Mouse (Mus musculus) MEL (cell line): Measurements from ENCODE around the gene Letm1. TPM values are rescaled to one million over a fixed set of nuclear protein-coding genes. Genes with fewer than 3 reads are reported as not detected.

Experiments used
- DNase-seq: peaks from one replicate; pipeline ENCODE4 v3.0.0; 2011; ENCODE audit warnings: low read depth, low spot score
- H3K27ac ChIP-seq: 2 replicates; pipeline ENCODE4 v1.5.1; 2012; ENCODE audit warnings: low read depth, mild to moderate bottlenecking, control low read depth, low read length, moderate library complexity; ENCODE audit not compliant: control insufficient read depth
- H3K27me3 ChIP-seq, 2 experiments: fragments of 150-350 bp in 1 of 2; sonication (generic) in 1 of 2; 2 replicates each; pipeline ENCODE4 v1.6.1; 2012; ENCODE audit warnings: low read length in 2 of 2, mild to moderate bottlenecking in 2 of 2, improper control_type of control experiment in 1 of 2, moderate library complexity in 1 of 2; ENCODE audit not compliant: insufficient read depth in 2 of 2, control insufficient read depth in 1 of 2
- H3K36me3 ChIP-seq, 2 experiments: 2 replicates each; pipeline ENCODE4 v1.6.1; 2012 to 2014; ENCODE audit warnings: low read length in 2 of 2, improper control_type of control experiment in 1 of 2, inconsistent platforms in 1 of 2, mild to moderate bottlenecking in 1 of 2; ENCODE audit not compliant: insufficient read depth in 2 of 2, control insufficient read depth in 1 of 2
- H3K4me1 ChIP-seq, 2 experiments: fragments of 150-350 bp in 1 of 2; sonication (generic) in 1 of 2; 2 replicates each; pipeline ENCODE4 v1.6.1; 2012; ENCODE audit warnings: low read length in 2 of 2, improper control_type of control experiment in 1 of 2, mild to moderate bottlenecking in 1 of 2; ENCODE audit not compliant: insufficient read depth in 2 of 2, control insufficient read depth in 1 of 2
- H3K4me3 ChIP-seq, 2 experiments: fragments of 150-350 bp in 1 of 2; sonication (generic) in 1 of 2; 2 replicates each; pipeline ENCODE4 v1.5.1; 2012; ENCODE audit warnings: low read depth in 2 of 2, low read length in 2 of 2, mild to moderate bottlenecking in 2 of 2, moderate library complexity in 2 of 2, control low read depth in 1 of 2, improper control_type of control experiment in 1 of 2; ENCODE audit not compliant: control insufficient read depth in 1 of 2, insufficient read depth in 1 of 2
- H3K79me2 ChIP-seq: 2 replicates; pipeline ENCODE4 v1.6.1; 2012; ENCODE audit warnings: mild to moderate bottlenecking, low read length, moderate library complexity; ENCODE audit not compliant: control insufficient read depth, poor library complexity, insufficient read depth
- H3K9ac ChIP-seq: 2 replicates; pipeline ENCODE4 v1.6.1; 2012; ENCODE audit warnings: low read depth, mild to moderate bottlenecking, control low read depth, low read length, moderate library complexity; ENCODE audit not compliant: control insufficient read depth, poor library complexity, severe bottlenecking
- H3K9me3 ChIP-seq: fragments of 150-350 bp; sonication (generic); replicated peaks from 2 replicates; pipeline ENCODE4 v1.6.1; 2012; ENCODE audit warnings: mild to moderate bottlenecking, low read length, improper control_type of control experiment, moderate library complexity; ENCODE audit not compliant: insufficient read depth
- CHD1 ChIP-seq: IDR thresholded peaks from 2 replicates; pipeline ENCODE4 v1.6.1; 2012; ENCODE audit warnings: low read depth, mild to moderate bottlenecking, inconsistent platforms, low read length, improper control_type of control experiment
- E2F4 ChIP-seq: IDR thresholded peaks from 2 replicates; pipeline ENCODE4 v1.6.1; 2011; ENCODE audit warnings: low read depth, low read length, improper control_type of control experiment, borderline replicate concordance
- ETS1 ChIP-seq: IDR thresholded peaks from 2 replicates; pipeline ENCODE4 v1.6.1; 2012; ENCODE audit warnings: low read depth, mild to moderate bottlenecking, inconsistent platforms, low read length, improper control_type of control experiment, moderate library complexity
- GATA1 ChIP-seq: IDR thresholded peaks from 2 replicates; pipeline ENCODE4 v1.6.1; 2011; ENCODE audit warnings: low read depth, low read length, improper control_type of control experiment
- HCFC1 ChIP-seq: IDR thresholded peaks from 2 replicates; pipeline ENCODE4 v1.6.1; 2012; ENCODE audit warnings: low read depth, mild to moderate bottlenecking, inconsistent platforms, low read length, improper control_type of control experiment, moderate library complexity
- KAT2A ChIP-seq: conservative IDR thresholded peaks from 2 replicates; pipeline ENCODE4 v1.6.1; 2012; ENCODE audit warnings: low read depth, low read length, improper control_type of control experiment, inconsistent platforms
- MAX ChIP-seq: IDR thresholded peaks from 2 replicates; pipeline ENCODE4 v1.6.1; 2011; ENCODE audit warnings: low read length, improper control_type of control experiment
- MAZ ChIP-seq: IDR thresholded peaks from 2 replicates; pipeline ENCODE4 v1.6.1; 2012; ENCODE audit warnings: low read depth, mild to moderate bottlenecking, inconsistent platforms, low read length, improper control_type of control experiment
- MXI1 ChIP-seq: IDR thresholded peaks from 2 replicates; pipeline ENCODE4 v1.6.1; 2011; ENCODE audit warnings: mild to moderate bottlenecking, low read depth, low read length, improper control_type of control experiment
- MYC ChIP-seq: IDR thresholded peaks from 2 replicates; pipeline ENCODE4 v1.6.1; 2011; ENCODE audit warnings: low read depth, mild to moderate bottlenecking, low read length, improper control_type of control experiment, moderate library complexity
- NELFE ChIP-seq: IDR thresholded peaks from 2 replicates; pipeline ENCODE4 v1.6.1; 2011; ENCODE audit warnings: low read depth, low read length, improper control_type of control experiment
- NRF1 ChIP-seq: IDR thresholded peaks from 2 replicates; pipeline ENCODE4 v1.6.1; 2014; ENCODE audit warnings: low read depth, mild to moderate bottlenecking, inconsistent platforms, low read length, improper control_type of control experiment, moderate library complexity; ENCODE audit not compliant: poor library complexity, insufficient read depth, severe bottlenecking
- POLR2A ChIP-seq, 2 experiments: IDR thresholded peaks; 2 replicates each; pipeline ENCODE4 v1.6.1; 2011 to 2012; ENCODE audit warnings: low read length in 2 of 2, mild to moderate bottlenecking in 2 of 2, control low read depth in 1 of 2, improper control_type of control experiment in 1 of 2, low read depth in 1 of 2, moderate library complexity in 1 of 2; ENCODE audit not compliant: control insufficient read depth in 1 of 2, insufficient read depth in 1 of 2, poor library complexity in 1 of 2
- RAD21 ChIP-seq: IDR thresholded peaks from 2 replicates; pipeline ENCODE4 v1.6.1; 2011; ENCODE audit warnings: mild to moderate bottlenecking, low read depth, low read length, improper control_type of control experiment
- SIN3A ChIP-seq: IDR thresholded peaks from 2 replicates; pipeline ENCODE4 v1.6.1; 2012; ENCODE audit warnings: low read length, improper control_type of control experiment, inconsistent platforms
- UBTF ChIP-seq: IDR thresholded peaks from 2 replicates; pipeline ENCODE4 v1.6.1; 2012; ENCODE audit warnings: low read depth, mild to moderate bottlenecking, inconsistent platforms, low read length, improper control_type of control experiment, moderate library complexity, borderline replicate concordance; ENCODE audit not compliant: insufficient read depth
- USF1 ChIP-seq: IDR thresholded peaks from 2 replicates; pipeline ENCODE4 v1.6.1; 2014; ENCODE audit warnings: low read depth, mild to moderate bottlenecking, inconsistent platforms, low read length, improper control_type of control experiment, moderate library complexity
- USF2 ChIP-seq, 2 experiments: IDR thresholded peaks; 2 replicates each; pipeline ENCODE4 v1.6.1; 2011 to 2012; ENCODE audit warnings: improper control_type of control experiment in 2 of 2, low read length in 2 of 2, borderline replicate concordance in 1 of 2, inconsistent platforms in 1 of 2, low read depth in 1 of 2, mild to moderate bottlenecking in 1 of 2; ENCODE audit not compliant: insufficient read depth in 1 of 2
- polyA plus RNA-seq, 2 experiments: library from polyadenylated mRNA; stranded (reverse) in 1 of 2; unstranded in 1 of 2; fragments of >175 nt in 1 of 2; fragments of >200 nt in 1 of 2; gene quantifications; 2 replicates each; pipeline versions ENCODE4 v1.2.1 to v1.2.4; 2012; ENCODE audit warnings: low replicate concordance in 2 of 2, low read depth in 1 of 2; ENCODE audit not compliant: insufficient read length in 2 of 2, insufficient read depth in 1 of 2, missing spikeins in 1 of 2
- total RNA-seq: library from RNA; depleted of rRNA; stranded (reverse); fragments of 300-350 nt; gene quantifications from 2 replicates; pipeline ENCODE4 v1.2.3, GENCODE M21; 2012

Gene Letm1
- total and polyA plus RNA-seq, 3 experiments, result 59.5 to 127 (median 119) TPM

GRCm38 (mm10) chr5:33821901-33822427 lies 39.3 kb upstream of the Letm1 start:
- TF ChIP-seq CHD1 (0 out of 2 replicates have a peak, but pooled peaks have one; percentile 87), HCFC1 (0 out of 2 replicates have a peak, but pooled peaks have one; percentile 17), POLR2A (IDR thresholded peaks at IDR 0.05; ENCODE audit: control insufficient read depth in 1 of 2, insufficient read depth in 1 of 2, low read depth in 1 of 2, low read length in 2 of 2, poor library complexity in 1 of 2) (no peak), MYC (no peak)
- peak; percentile 57 for DNase-seq
- Histone ChIP-seq H3K4me1 (peaks cover 8 to 27% of the 10 kb centered on the region in 2 experiments), H3K9me3 (no peaks in the 10 kb centered on the region), H3K36me3 (peaks cover 16 to 48% of the 10 kb centered on the region in 2 experiments), H3K9ac (peak overlapping the region; percentile 100), H3K79me2 (peaks cover 54% of the 10 kb centered on the region), H3K27me3 (no peaks in the 10 kb centered on the region), H3K4me3 (peak overlapping the region; percentile 29 to 96), H3K27ac (no peak overlapping the region)

GRCm38 (mm10) chr5:33820733-33821621 lies 38.4 kb upstream of the Letm1 start:
- no peak for TF ChIP-seq KAT2A
- no peak for TF ChIP-seq USF1
- no peak; the same call in 1 of the 2 replicates for TF ChIP-seq E2F4
- TF ChIP-seq RAD21, result no peak
- TF ChIP-seq NELFE, result peak; percentile 36; the same call in 1 of the 2 replicates
- TF ChIP-seq SIN3A, result peak; percentile 29
- no peak for TF ChIP-seq NRF1
- no peak for TF ChIP-seq GATA1
- no peak for TF ChIP-seq ETS1
- peak; percentile 61; the same call in 1 of the 2 replicates for TF ChIP-seq UBTF
- no peak for TF ChIP-seq MAX
- no peak for TF ChIP-seq MAZ
- no peak for TF ChIP-seq USF2 (IDR thresholded peaks at IDR 0.05; ENCODE audit: borderline replicate concordance in 1 of 2, insufficient read depth in 1 of 2, low read depth in 1 of 2, low read length in 2 of 2)
- peak in 1 of 2 experiments; percentile 45; a peak in 1 of 4 replicates for TF ChIP-seq POLR2A (IDR thresholded peaks at IDR 0.05; ENCODE audit: control insufficient read depth in 1 of 2, insufficient read depth in 1 of 2, low read depth in 1 of 2, low read length in 2 of 2, poor library complexity in 1 of 2)
- no peak for TF ChIP-seq HCFC1
- peak; percentile 60 for TF ChIP-seq MXI1
- Histone ChIP-seq H3K4me3 (peak overlapping the region; percentile 76 to 96), H3K36me3 (peaks cover 12 to 55% of the 10 kb centered on the region in 2 experiments), H3K4me1 (peaks cover 16 to 37% of the 10 kb centered on the region in 2 experiments), H3K79me2 (peaks cover 47% of the 10 kb centered on the region), H3K9ac (peak overlapping the region; percentile 100), H3K27me3 (no peaks in the 10 kb centered on the region), H3K9me3 (no peaks in the 10 kb centered on the region), H3K27ac (peak overlapping the region; percentile 66)
- DNase-seq, result peak; percentile 57
